In the genomic region with DNA sequence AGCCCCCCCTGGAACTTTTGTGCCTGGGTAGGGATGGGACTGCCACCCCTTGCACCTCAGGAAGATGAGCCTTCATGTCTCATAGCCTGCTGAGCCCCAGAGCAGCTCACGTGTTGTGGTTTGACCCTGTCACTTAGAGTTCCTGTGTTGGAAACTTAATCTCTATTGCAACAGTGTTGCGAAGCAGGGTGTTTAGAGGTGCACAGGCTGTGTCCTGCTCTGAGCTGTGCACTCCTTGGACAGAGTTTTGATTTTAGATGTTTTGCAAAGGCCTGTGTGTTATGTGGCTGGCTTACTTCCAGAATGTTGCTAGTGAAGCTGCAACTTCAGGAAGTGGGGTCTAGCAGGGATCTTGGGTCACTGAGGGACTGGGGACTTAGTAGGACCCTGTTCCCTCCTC, we compare ENCODE assay signal across 14 mouse cellular contexts. TPM values are rescaled to one million over a fixed set of nuclear protein-coding genes. Genes with fewer than 3 reads are reported as not detected.
A peak's percentile ranks its signal among the peaks of the same experiment; 100 is the strongest.
DNase-seq lines count a peak whose midpoint lies in the region; ATAC-seq and TF ChIP-seq lines count a peak whose summit lies in the region.
"Had no signal": no experiment of that assay in that cellular context is flagged by ENCODE, and none has a peak within 500 bp of the region (broad histone marks: within the 10 kb centered on the region; RNA-seq: fewer than 3 reads in every experiment).

No protein-coding gene starts in this region.

- ATAC-seq in lung, embryonic 14.5 days (ENCODE audit: insufficient read depth), result no peak
- ATAC-seq: forebrain, embryonic 14.5 days; hindbrain, postnatal 0 days; Patski had no signal

- H3K9ac ChIP-seq in lung, embryonic 14.5 days, result no peak overlapping the region
- H3K9ac ChIP-seq: liver, embryonic 14.5 days; neural tube, embryonic 12.5 days had no signal

- H3K4me2 ChIP-seq in lung, embryonic 14.5 days, result no peak overlapping the region
- H3K4me2 ChIP-seq: neural tube, embryonic 12.5 days had no signal

- no peaks in the 10 kb centered on the region for H3K27me3 ChIP-seq in lung, embryonic 14.5 days (ENCODE audit: insufficient read depth, low read length)
- peaks cover 32% of the 10 kb centered on the region for H3K27me3 ChIP-seq in megakaryocyte, embryonic 14.5 days (replicated peaks)
- H3K27me3 ChIP-seq in forebrain, embryonic 10.5 days (ENCODE audit: poor library complexity, severe bottlenecking), result peaks cover 27% of the 10 kb centered on the region
- H3K27me3 ChIP-seq: neural tube, embryonic 12.5 days; Patski had no signal

- no peak for TF ChIP-seq CTCF in lung, embryonic 14.5 days (IDR thresholded peaks at IDR 0.05; ENCODE audit: low read depth)

- no peak overlapping the region for H3K27ac ChIP-seq in lung, embryonic 14.5 days (ENCODE audit: low read depth)
- H3K27ac ChIP-seq in forebrain, embryonic 10.5 days, result no peak overlapping the region
- H3K27ac ChIP-seq: heart, embryonic 10.5 days; hindbrain, postnatal 0 days; liver, embryonic 14.5 days; neural tube, embryonic 12.5 days had no signal

- peak; percentile 69 for DNase-seq in lung, embryonic 14.5 days
- DNase-seq in lung, adult 18-20 months, result no peak
- DNase-seq in T-cell, adult 2 months (ENCODE audit: low spot score), result peak; percentile 67
- peak; percentile 67 for DNase-seq in thymus, postnatal 14 days
- DNase-seq in forebrain, embryonic 10.5 days (ENCODE audit: extremely low spot score, low spot score), result no peak
- no peak for DNase-seq in cerebellum, postnatal 36 days
- no peak for DNase-seq in cerebellum, adult 9-10 months

- H3K4me1 ChIP-seq in lung, embryonic 14.5 days (ENCODE audit: insufficient read depth), result 0 out of 2 replicates have a peak, but pooled peaks cover 6% of the 10 kb centered on the region
- peaks cover 33% of the 10 kb centered on the region for H3K4me1 ChIP-seq in megakaryocyte, embryonic 14.5 days
- peaks cover 24% of the 10 kb centered on the region for H3K4me1 ChIP-seq in forebrain, embryonic 10.5 days

- H3K36me3 ChIP-seq in lung, embryonic 14.5 days (ENCODE audit: insufficient read depth), result no peaks in the 10 kb centered on the region
- no peaks in the 10 kb centered on the region for H3K36me3 ChIP-seq in megakaryocyte, embryonic 14.5 days (replicated peaks; ENCODE audit: low read length)
- no peaks in the 10 kb centered on the region for H3K36me3 ChIP-seq in forebrain, embryonic 10.5 days (replicated peaks)
- H3K36me3 ChIP-seq: heart, embryonic 10.5 days; neural tube, embryonic 12.5 days had no signal

- no peaks in the 10 kb centered on the region for H3K9me3 ChIP-seq in lung, embryonic 14.5 days (ENCODE audit: low read depth, low read length)
- H3K9me3 ChIP-seq in megakaryocyte, embryonic 14.5 days, result peaks cover 4% of the 10 kb centered on the region
- no peaks in the 10 kb centered on the region for H3K9me3 ChIP-seq in forebrain, embryonic 10.5 days
- H3K9me3 ChIP-seq: heart, embryonic 10.5 days; neural tube, embryonic 12.5 days had no signal

- no peak overlapping the region for H3K4me3 ChIP-seq in lung, embryonic 14.5 days (ENCODE audit: low read depth, low read length)
- H3K4me3 ChIP-seq in megakaryocyte, embryonic 14.5 days (replicated peaks), result peak overlapping the region; percentile 25
- H3K4me3 ChIP-seq in forebrain, embryonic 10.5 days, result no peak overlapping the region
- H3K4me3 ChIP-seq: heart, embryonic 10.5 days; neural tube, embryonic 12.5 days had no signal

- WGBS in lung, embryonic 14.5 days, result 43% methylated on average over 2 of the region's 2 CpGs
- 73% methylated on average over 2 of the region's 2 CpGs for WGBS in forebrain, embryonic 10.5 days

RNA-seq across cellular contexts. Expression of a gene that starts 4.1 kb away (rescaled TPM):
- 44.7 and 49.3 TPM in 2 replicates for polyA plus RNA-seq in lung, embryonic 14.5 days (2014; fragmentation: Nextera tagmentation; extraction: Ambion mirVana)
- 13.5 and 22.8 TPM in 2 replicates for polyA plus RNA-seq in megakaryocyte, embryonic 14.5 days (2012; ENCODE audit: insufficient read depth, low replicate concordance)
- polyA plus RNA-seq in forebrain, embryonic 10.5 days (2016; fragmentation: Nextera tagmentation; extraction: Ambion mirVana), result 28.3 and 31.0 TPM in 2 replicates

Comparison
In these comparisons a context has a peak if more than half of its experiments do, and no peak if none do; other contexts are left out.
1. DNase-seq: peak in lung, embryonic 14.5 days (single experiment), T-cell, adult 2 months (single experiment) and thymus, postnatal 14 days (single experiment); none in lung, adult 18-20 months (0 of 2), forebrain, embryonic 10.5 days (single experiment), cerebellum, postnatal 36 days (0 of 2) and cerebellum, adult 9-10 months (single experiment).